Mouse (Mus musculus): ENCODE data around the gene Sec1. TPM values are rescaled to one million over a fixed set of nuclear protein-coding genes. Genes with fewer than 3 reads are reported as not detected.
A peak's percentile ranks its signal among the peaks of the same experiment; 100 is the strongest.

Sec1 gene
- 0.68 and 1.5 TPM in 2 replicates for polyA plus RNA-seq (2012; rRNA removed)

DNA sequence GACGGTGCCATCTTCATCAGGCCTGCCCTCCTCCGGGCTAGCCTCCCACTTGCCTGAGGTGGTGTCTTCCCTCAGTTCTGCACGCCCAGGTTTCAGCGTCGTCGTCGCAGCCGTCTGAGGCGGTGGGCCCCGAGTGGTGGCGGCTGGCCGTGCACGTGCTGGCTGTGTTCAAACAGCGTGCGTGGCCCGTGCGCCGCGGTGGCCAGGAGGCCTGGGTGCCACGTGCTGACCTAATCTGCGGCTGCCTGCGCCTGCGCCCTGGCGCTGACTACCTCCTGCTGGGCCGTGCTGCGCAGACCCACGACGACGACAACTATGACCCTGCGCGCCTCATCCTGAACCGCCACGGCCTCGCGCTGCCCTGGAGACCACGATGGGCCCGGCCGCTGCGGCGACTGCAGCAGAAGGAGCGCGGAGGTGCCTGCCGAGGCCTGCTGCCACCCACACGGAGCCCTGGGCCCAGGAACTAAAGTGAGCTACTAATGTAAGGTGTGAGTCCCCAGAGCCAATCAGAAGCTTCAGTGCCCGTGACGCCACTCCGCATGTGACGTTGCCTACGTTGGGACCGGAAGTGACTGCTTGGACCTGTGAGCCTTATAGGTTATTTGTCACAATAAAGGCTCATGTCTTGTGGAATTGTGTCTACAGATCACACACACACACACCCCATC lies at the start of gene Sec1:
Sec1 (minus strand) TSS at position 482 of the 671 bp plus-strand sequence.
- WGBS = 95% methylated on average over 50 of the region's 50 CpGs
- H3K27ac ChIP-seq (ENCODE audit: insufficient read depth, low read length) = 0 out of 2 replicates have a peak within 1 kb of the TSS, but pooled peaks have one; percentile 28
- no peak for DNase-seq (ENCODE audit: low read depth in 1 of 2, low spot score in 2 of 2)
- no peaks in the 10 kb centered on the region for H3K4me1 ChIP-seq (ENCODE audit: control insufficient read depth, insufficient read depth, insufficient read length)
- no peaks in the 10 kb centered on the region for H3K36me3 ChIP-seq (ENCODE audit: control insufficient read depth, insufficient read depth, low read length)
- no peak within 1 kb of the TSS for H3K4me3 ChIP-seq (ENCODE audit: extremely low read depth, insufficient read depth, insufficient read length)
- no peaks in the 10 kb centered on the region for H3K27me3 ChIP-seq (ENCODE audit: control insufficient read depth, insufficient read depth, low read length)
- TF ChIP-seq POLR2A (IDR thresholded peaks at IDR 0.05; ENCODE audit: low read depth, low read length) (no peak), CTCF (IDR thresholded peaks at IDR 0.05; ENCODE audit: extremely low read depth, insufficient read depth, insufficient read length, insufficient replicate concordance) (no peak)

DNA sequence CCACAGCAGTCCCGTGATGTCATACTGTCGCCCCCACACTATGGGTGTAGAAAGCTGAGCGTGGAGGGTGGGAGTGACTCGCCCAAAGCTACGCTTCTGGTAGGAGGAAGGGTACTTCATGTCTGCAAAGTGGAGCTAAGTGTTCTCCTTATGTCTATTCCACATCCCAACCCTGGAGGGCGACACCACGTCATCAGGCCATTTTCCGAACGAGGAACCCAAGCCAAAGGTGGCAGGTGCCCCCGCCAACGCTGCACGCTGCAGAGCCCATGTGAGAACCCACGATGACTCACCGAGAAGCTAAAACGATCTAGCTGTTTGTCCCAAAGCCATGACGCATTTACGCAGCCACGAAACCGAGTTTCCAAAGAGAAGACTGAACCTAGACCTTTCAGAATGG lies 48.1 kb upstream of the Sec1 start:
- Histone ChIP-seq H3K4me3 (ENCODE audit: extremely low read depth, insufficient read depth, insufficient read length) (peak overlapping the region; percentile 56), H3K4me1 (ENCODE audit: control insufficient read depth, insufficient read depth, insufficient read length) (no peaks in the 10 kb centered on the region; the same call in 1 of the 2 replicates), H3K27me3 (ENCODE audit: control insufficient read depth, insufficient read depth, low read length) (no peaks in the 10 kb centered on the region), H3K36me3 (ENCODE audit: control insufficient read depth, insufficient read depth, low read length) (no peaks in the 10 kb centered on the region), H3K27ac (ENCODE audit: insufficient read depth, low read length) (peak overlapping the region; percentile 31)
- 16% methylated on average over 19 of the region's 19 CpGs for WGBS
- peak in 1 of 2 experiments; percentile 53 for DNase-seq (ENCODE audit: low read depth in 1 of 2, low spot score in 2 of 2)
- no peak for TF ChIP-seq POLR2A (IDR thresholded peaks at IDR 0.05; ENCODE audit: low read depth, low read length)
- TF ChIP-seq CTCF (IDR thresholded peaks at IDR 0.05; ENCODE audit: extremely low read depth, insufficient read depth, insufficient read length, insufficient replicate concordance) = no peak

DNA sequence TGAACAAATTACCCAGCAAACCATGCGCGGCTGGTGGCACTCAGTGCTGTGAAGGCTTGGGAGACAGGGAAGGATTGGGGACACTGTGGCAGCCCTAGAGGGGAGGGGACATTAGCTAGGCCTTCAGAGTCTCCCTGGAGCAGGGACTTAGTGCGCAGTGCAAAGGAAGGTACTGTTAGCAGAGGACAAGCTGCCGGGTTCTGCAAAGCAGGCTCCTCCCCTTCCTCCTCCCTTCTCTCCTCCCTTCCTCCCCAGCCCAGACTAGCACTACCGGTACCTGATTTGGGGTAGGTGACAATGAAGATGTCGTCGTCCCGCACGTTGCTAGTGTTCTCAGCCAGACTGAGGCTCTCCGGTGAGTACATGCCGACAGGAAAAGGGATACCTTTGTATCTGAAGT lies 47.6 kb upstream of the Sec1 start:
- WGBS = 10% methylated on average over 11 of the region's 11 CpGs
- Histone ChIP-seq H3K27ac (ENCODE audit: insufficient read depth, low read length) (peak overlapping the region; percentile 61), H3K27me3 (ENCODE audit: control insufficient read depth, insufficient read depth, low read length) (no peaks in the 10 kb centered on the region), H3K4me3 (ENCODE audit: extremely low read depth, insufficient read depth, insufficient read length) (peak overlapping the region; percentile 56), H3K36me3 (ENCODE audit: control insufficient read depth, insufficient read depth, low read length) (no peaks in the 10 kb centered on the region), H3K4me1 (ENCODE audit: control insufficient read depth, insufficient read depth, insufficient read length) (no peaks in the 10 kb centered on the region; the same call in 1 of the 2 replicates)
- no peak for TF ChIP-seq CTCF (IDR thresholded peaks at IDR 0.05; ENCODE audit: extremely low read depth, insufficient read depth, insufficient read length, insufficient replicate concordance)
- TF ChIP-seq POLR2A (IDR thresholded peaks at IDR 0.05; ENCODE audit: low read depth, low read length) = peak; percentile 93
- peak; percentile 48 to 59 for DNase-seq (ENCODE audit: low read depth in 1 of 2, low spot score in 2 of 2)

DNA sequence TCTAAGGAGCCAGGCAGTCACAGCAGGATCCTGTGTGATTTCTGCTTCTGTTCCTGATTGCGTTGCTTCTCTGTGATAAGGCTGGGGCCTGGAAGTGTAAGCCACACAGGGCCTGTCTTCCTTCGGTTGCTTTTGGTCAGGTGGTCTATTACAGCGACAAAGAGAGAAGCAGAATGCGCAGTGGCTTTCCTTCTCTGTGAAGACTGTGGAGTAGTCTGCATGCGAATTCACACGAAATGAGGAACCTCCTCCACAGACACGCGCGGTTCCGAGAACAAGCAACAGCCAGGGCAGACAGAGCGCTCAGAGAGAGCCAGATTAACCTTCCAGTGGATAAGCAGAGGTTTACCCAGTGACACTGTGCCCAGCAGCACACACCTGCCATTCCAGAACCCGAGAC lies 47.1 kb upstream of the Sec1 start:
- no peak for TF ChIP-seq POLR2A (IDR thresholded peaks at IDR 0.05; ENCODE audit: low read depth, low read length)
- no peak for TF ChIP-seq CTCF (IDR thresholded peaks at IDR 0.05; ENCODE audit: extremely low read depth, insufficient read depth, insufficient read length, insufficient replicate concordance)
- WGBS = 35% methylated on average over 12 of the region's 12 CpGs
- peak overlapping the region; percentile 36; the same call in 1 of the 2 replicates for H3K4me3 ChIP-seq (ENCODE audit: extremely low read depth, insufficient read depth, insufficient read length)
- no peaks in the 10 kb centered on the region for H3K36me3 ChIP-seq (ENCODE audit: control insufficient read depth, insufficient read depth, low read length)
- no peaks in the 10 kb centered on the region; the same call in 1 of the 2 replicates for H3K4me1 ChIP-seq (ENCODE audit: control insufficient read depth, insufficient read depth, insufficient read length)
- H3K27me3 ChIP-seq (ENCODE audit: control insufficient read depth, insufficient read depth, low read length) = no peaks in the 10 kb centered on the region
- peak overlapping the region; percentile 61 for H3K27ac ChIP-seq (ENCODE audit: insufficient read depth, low read length)
- no peak for DNase-seq (ENCODE audit: low read depth in 1 of 2, low spot score in 2 of 2)

DNA sequence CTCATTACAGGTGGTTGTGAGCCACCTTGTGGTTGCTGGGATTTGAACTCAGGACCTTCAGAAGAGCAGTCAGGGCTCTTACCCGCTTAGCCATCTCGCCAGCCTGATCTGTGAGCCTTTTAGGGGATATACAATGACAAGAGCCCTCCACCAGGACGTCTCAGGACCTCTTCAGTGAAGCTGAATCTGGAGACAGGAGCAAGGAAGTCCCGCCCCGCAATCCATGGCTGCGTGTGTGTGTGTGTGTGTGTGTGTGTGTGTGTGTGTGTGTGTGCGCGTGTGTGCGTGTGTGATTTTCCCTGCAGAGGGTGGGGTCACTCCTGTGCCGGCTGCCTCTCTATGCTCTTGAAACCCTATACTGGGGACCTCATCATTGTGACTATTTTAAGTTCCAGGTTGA lies 45.6 kb upstream of the Sec1 start:
- no peak for DNase-seq (ENCODE audit: low read depth in 1 of 2, low spot score in 2 of 2)
- 73% methylated on average over 10 of the region's 10 CpGs for WGBS
- no peaks in the 10 kb centered on the region for H3K27me3 ChIP-seq (ENCODE audit: control insufficient read depth, insufficient read depth, low read length)
- H3K27ac ChIP-seq (ENCODE audit: insufficient read depth, low read length) = no peak overlapping the region
- TF ChIP-seq POLR2A (IDR thresholded peaks at IDR 0.05; ENCODE audit: low read depth, low read length) (no peak), CTCF (IDR thresholded peaks at IDR 0.05; ENCODE audit: extremely low read depth, insufficient read depth, insufficient read length, insufficient replicate concordance) (no peak)
- H3K4me1 ChIP-seq (ENCODE audit: control insufficient read depth, insufficient read depth, insufficient read length) = no peaks in the 10 kb centered on the region; the same call in 1 of the 2 replicates
- H3K36me3 ChIP-seq (ENCODE audit: control insufficient read depth, insufficient read depth, low read length) = no peaks in the 10 kb centered on the region
- no peak overlapping the region for H3K4me3 ChIP-seq (ENCODE audit: extremely low read depth, insufficient read depth, insufficient read length)

DNA sequence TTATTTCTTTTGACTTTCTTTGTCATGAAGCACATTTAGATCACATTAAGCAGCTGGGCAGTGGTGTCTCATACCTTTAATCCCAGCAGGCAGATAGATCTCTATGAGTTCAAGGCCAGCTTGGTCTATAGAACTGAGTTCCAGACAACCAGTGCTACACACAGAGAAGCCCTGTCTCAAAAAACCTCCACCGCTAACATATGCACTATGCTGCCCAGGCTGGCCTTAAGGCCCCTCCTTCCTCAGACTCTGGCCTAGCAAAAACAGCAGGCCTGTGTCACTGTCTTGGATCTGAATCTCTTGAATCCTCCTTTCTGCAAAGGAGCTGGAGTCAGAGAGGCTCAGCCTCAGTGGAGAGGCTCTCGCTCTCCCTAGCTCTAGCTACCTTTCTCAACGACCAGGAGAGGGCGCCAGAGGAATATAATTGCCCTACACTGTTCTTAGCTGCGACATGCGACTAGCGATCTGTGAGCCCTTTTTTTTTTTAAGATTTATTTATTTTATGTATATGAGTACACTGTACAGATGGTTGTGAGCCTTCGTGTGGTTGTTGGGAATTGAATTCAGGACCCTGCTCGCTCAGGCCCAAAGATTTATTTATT lies 45.1 kb upstream of the Sec1 start:
- WGBS = 9% methylated on average over 9 of the region's 9 CpGs

More for the DNA sequence above, 45.1 kb upstream of the Sec1 start:
- Histone ChIP-seq H3K27me3 (ENCODE audit: control insufficient read depth, insufficient read depth, low read length) (no peaks in the 10 kb centered on the region), H3K27ac (ENCODE audit: insufficient read depth, low read length) (no peak overlapping the region), H3K4me3 (ENCODE audit: extremely low read depth, insufficient read depth, insufficient read length) (no peak overlapping the region), H3K4me1 (ENCODE audit: control insufficient read depth, insufficient read depth, insufficient read length) (no peaks in the 10 kb centered on the region; the same call in 1 of the 2 replicates), H3K36me3 (ENCODE audit: control insufficient read depth, insufficient read depth, low read length) (no peaks in the 10 kb centered on the region)
- TF ChIP-seq POLR2A (IDR thresholded peaks at IDR 0.05; ENCODE audit: low read depth, low read length) (no peak), CTCF (IDR thresholded peaks at IDR 0.05; ENCODE audit: extremely low read depth, insufficient read depth, insufficient read length, insufficient replicate concordance) (peak; percentile 75; the same call in 1 of the 2 replicates)
- peak; percentile 80 to 83 for DNase-seq (ENCODE audit: low read depth in 1 of 2, low spot score in 2 of 2)
